Comparison of ENCODE assay signal across 34 mouse cellular contexts in the genomic region with DNA sequence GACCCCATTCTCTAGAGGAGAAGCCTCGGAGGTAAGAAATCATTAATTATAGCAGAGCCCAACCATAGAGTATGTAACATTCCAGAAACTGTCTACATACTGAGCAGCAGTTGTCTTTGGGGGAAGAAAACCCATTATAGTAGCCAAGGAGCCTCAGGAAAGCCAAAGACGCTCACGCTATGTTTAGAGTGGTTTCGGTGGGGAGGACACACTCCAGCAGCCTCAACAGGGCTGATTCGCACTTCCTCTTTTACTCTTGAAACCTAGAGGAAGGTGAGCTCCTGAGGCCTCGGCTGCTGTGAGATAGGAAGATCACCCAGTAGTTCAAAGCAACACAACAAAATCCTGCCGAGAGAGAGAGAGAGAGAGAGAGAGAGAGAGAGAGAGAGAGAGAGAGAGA. TPM values are rescaled to one million over a fixed set of nuclear protein-coding genes. Genes with fewer than 3 reads are reported as not detected.
DNase-seq lines count a peak whose midpoint lies in the region; ATAC-seq and TF ChIP-seq lines count a peak whose summit lies in the region.
"Had no signal": no experiment of that assay in that cellular context is flagged by ENCODE, and none has a peak within 500 bp of the region (broad histone marks: within the 10 kb centered on the region; RNA-seq: fewer than 3 reads in every experiment).

No protein-coding gene starts in this region.

- DNase-seq in heart, adult 11 months: peak; percentile 19
- no peak for DNase-seq in heart, adult 2 months
- DNase-seq in MEL-GATA-1-ER (ENCODE audit: extremely low read depth, low read depth): peak; percentile 67
- peak; percentile 18 for DNase-seq in induced T-regulatory cell, adult 2 months (ENCODE audit: low read depth)
- DNase-seq in splenic B cell, adult 2 months (ENCODE audit: low read depth, low spot score): peak; percentile 67
- DNase-seq in adrenal gland, postnatal 36 days: no peak
- DNase-seq in cerebellum, adult 11 months: no peak
- DNase-seq: adrenal gland, postnatal 10 days; cerebellum, adult 18-20 months; cerebellum, postnatal 10 days; gastrocnemius, adult 2 months; heart, postnatal 36 days; kidney, adult 9 months; kidney, postnatal 10 days; layer of hippocampus, postnatal 36 days; left cerebral cortex, postnatal 4 days; lung, adult 2 months; lung, postnatal 10 days; right cerebral cortex, adult 18-20 months; right cerebral cortex, postnatal 4 days; thymus, postnatal 14 days had no signal

- no peak for TF ChIP-seq EP300 in heart, adult 2 months (IDR thresholded peaks at IDR 0.05; ENCODE audit: insufficient read depth, low read depth, low read length)

- no peaks in the 10 kb centered on the region for H3K27me3 ChIP-seq in heart, adult 2 months (ENCODE audit: control insufficient read depth, insufficient read depth, low read length)
- H3K27me3 ChIP-seq in splenic B cell, adult 2 months (ENCODE audit: control insufficient read depth, insufficient read depth, low read length, poor library complexity, severe bottlenecking): no peaks in the 10 kb centered on the region
- H3K27me3 ChIP-seq in liver, embryonic 12.5 days (replicated peaks): no peaks in the 10 kb centered on the region; the same call in 1 of the 2 replicates
- H3K27me3 ChIP-seq: heart, embryonic 15.5 days; hindbrain, embryonic 13.5 days; limb, embryonic 15.5 days had no signal

- no peak overlapping the region for H3K4me2 ChIP-seq in liver, embryonic 12.5 days
- H3K4me2 ChIP-seq: heart, embryonic 15.5 days; hindbrain, embryonic 13.5 days; limb, embryonic 15.5 days; midbrain, embryonic 11.5 days had no signal

- ATAC-seq in liver, embryonic 12.5 days: no peak
- ATAC-seq: forebrain, embryonic 16.5 days; intestine, postnatal 0 days; midbrain, embryonic 16.5 days had no signal

- H3K9ac ChIP-seq in heart, adult 2 months (ENCODE audit: low read depth, low read length): no peak overlapping the region
- no peak overlapping the region for H3K9ac ChIP-seq in liver, embryonic 12.5 days
- H3K9ac ChIP-seq: heart, embryonic 15.5 days; hindbrain, embryonic 13.5 days; limb, embryonic 15.5 days; liver, embryonic 14.5 days had no signal

- H3K27ac ChIP-seq in heart, adult 2 months: no peak overlapping the region
- no peak overlapping the region for H3K27ac ChIP-seq in liver, embryonic 12.5 days
- H3K27ac ChIP-seq: gastrocnemius, adult 2 months; heart, embryonic 10.5 days; heart, embryonic 15.5 days; hindbrain, embryonic 13.5 days; limb, embryonic 15.5 days; liver, embryonic 14.5 days; macrophage had no signal

- no peaks in the 10 kb centered on the region for H3K36me3 ChIP-seq in heart, adult 2 months (ENCODE audit: control insufficient read depth, insufficient read depth, low read length)
- no peaks in the 10 kb centered on the region for H3K36me3 ChIP-seq in splenic B cell, adult 2 months (ENCODE audit: control insufficient read depth, insufficient read depth, low read length, poor library complexity, severe bottlenecking)
- H3K36me3 ChIP-seq in liver, embryonic 12.5 days: no peaks in the 10 kb centered on the region
- H3K36me3 ChIP-seq: heart, embryonic 10.5 days; heart, embryonic 15.5 days; hindbrain, embryonic 13.5 days; limb, embryonic 15.5 days had no signal

- no peak for TF ChIP-seq POLR2A in heart, adult 2 months (IDR thresholded peaks at IDR 0.05; ENCODE audit: insufficient read depth, low read depth, low read length)

- WGBS in heart, adult 2 months: 59% methylated on average over 7 of the region's 7 CpGs
- 24% methylated on average over 7 of the region's 7 CpGs for WGBS in liver, embryonic 12.5 days (ENCODE audit: insufficient replicate concordance)

- intact Hi-C loops in heart, adult 2 months (cut with DNase I): no loop called here

- H3K4me3 ChIP-seq in heart, adult 2 months: no peak overlapping the region
- H3K4me3 ChIP-seq in liver, embryonic 12.5 days: no peak overlapping the region
- H3K4me3 ChIP-seq: erythroblast, embryonic 14.5 days; gastrocnemius, adult 2 months; heart, embryonic 10.5 days; heart, embryonic 15.5 days; hindbrain, embryonic 13.5 days; limb, embryonic 15.5 days had no signal

- no peaks in the 10 kb centered on the region for H3K9me3 ChIP-seq in liver, embryonic 12.5 days (replicated peaks)
- H3K9me3 ChIP-seq: heart, embryonic 10.5 days; heart, embryonic 15.5 days; hindbrain, embryonic 13.5 days; limb, embryonic 15.5 days had no signal

- H3K79me2 ChIP-seq in heart, adult 2 months (replicated peaks; ENCODE audit: control insufficient read depth, insufficient read depth, low read length): no peaks in the 10 kb centered on the region

- no peaks in the 10 kb centered on the region for H3K4me1 ChIP-seq in heart, adult 2 months (ENCODE audit: control insufficient read depth, insufficient read depth, low read length)
- no peaks in the 10 kb centered on the region for H3K4me1 ChIP-seq in liver, embryonic 12.5 days
- H3K4me1 ChIP-seq: heart, embryonic 10.5 days; heart, embryonic 15.5 days; hindbrain, embryonic 13.5 days; limb, embryonic 15.5 days had no signal

- no peak for TF ChIP-seq CTCF in heart, adult 2 months (IDR thresholded peaks at IDR 0.05)

RNA-seq across cellular contexts. Expression of gene Fgf16, which starts 39.9 kb away (rescaled TPM):
- total RNA-seq in heart, adult 2 months (2021): 10 to 100 TPM; 16.0 to 18.1 TPM
- 9.5 and 14.3 TPM in 2 replicates for polyA plus RNA-seq in heart, adult 2 months (2012; rRNA removed)
- total RNA-seq in adrenal gland, postnatal 36 days (2021): under 1 TPM; 0.17 to 0.56 TPM
- not detected in 2 replicates for polyA plus RNA-seq in liver, embryonic 12.5 days (2016; fragmentation: Nextera tagmentation; extraction: Ambion mirVana)
- polyA plus RNA-seq: erythroblast, embryonic 14.5 days; forebrain, embryonic 16.5 days; heart, embryonic 10.5 days; hindbrain, embryonic 13.5 days; liver, embryonic 14.5 days; macrophage; midbrain, embryonic 11.5 days; midbrain, embryonic 16.5 days; neural tube, embryonic 11.5 days had no signal

Comparison
In these comparisons a context has a peak if more than half of its experiments do, and no peak if none do; other contexts are left out.
1. DNase-seq: peak in heart, adult 11 months (single experiment), MEL-GATA-1-ER (single experiment), induced T-regulatory cell, adult 2 months (single experiment) and splenic B cell, adult 2 months (single experiment); none in heart, adult 2 months (0 of 2), adrenal gland, postnatal 36 days (0 of 2) and cerebellum, adult 11 months (single experiment).
2. RNA of gene Fgf16, which starts 39.9 kb away (total RNA-seq): 16.0 to 18.1 TPM in heart, adult 2 months; 0.17 to 0.56 TPM in adrenal gland, postnatal 36 days; every median in the first group is over 10 times any median in the second.